Mouse (Mus musculus): ENCODE data around the gene Flnc.

- TF ChIP-seq TAL1 (IDR thresholded peaks at IDR 0.05; ENCODE audit: low read length) (no peak), GATA1 (IDR thresholded peaks at IDR 0.05; ENCODE audit: low read length) (no peak)
Observed at GRCm38 (mm10) chr6:29433804-29434795, 1.0 kb downstream of the Flnc start.
